Mouse (Mus musculus) liver, embryonic 14.5 days (tissue): ENCODE data around the gene Slc41a3. TPM values are rescaled to one million over a fixed set of nuclear protein-coding genes. Genes with fewer than 3 reads are reported as not detected.

Experiments
- ATAC-seq: fragments of 200-750 bp; cut with Nextera tagmentation; 2 replicates; pipeline ENCODE4 v1.8.0; 2017; ENCODE audit warnings: moderate number of reproducible peaks, mild to moderate bottlenecking, moderate library complexity; ENCODE audit not compliant: insufficient read depth
- DNase-seq, 3 experiments: peaks; one replicate each; pipeline ENCODE4 v3.0.0-alpha.2; 2012 to 2013; ENCODE audit warnings: low read depth in 3 of 3, low spot score in 3 of 3
- H3K27ac ChIP-seq: fragments of 300-500 bp; sonication (generic); 2 replicates; pipeline ENCODE4 v1.5.1; 2014; ENCODE audit warnings: moderate library complexity, mild to moderate bottlenecking, control low read depth, inconsistent platforms
- H3K27me3 ChIP-seq: fragments of 300-500 bp; sonication (generic); 2 replicates; pipeline ENCODE4 v1.6.1; 2014; ENCODE audit warnings: mild to moderate bottlenecking, low read length, moderate library complexity; ENCODE audit not compliant: control insufficient read depth, insufficient read depth
- H3K36me3 ChIP-seq: fragments of 300-500 bp; sonication (generic); replicated peaks from 2 replicates; pipeline ENCODE4 v1.6.1; 2014; ENCODE audit warnings: low read depth; ENCODE audit not compliant: control insufficient read depth, insufficient read depth
- H3K4me1 ChIP-seq, 2 experiments: fragments of 200-500 bp in 1 of 2; fragments of 300-500 bp in 1 of 2; sonication (generic) in 1 of 2; replicated peaks; 2 replicates each; pipeline ENCODE4 v1.6.1; 2012 to 2014; ENCODE audit warnings: antibody characterized with exemption in 1 of 2, inconsistent platforms in 1 of 2, low read length in 1 of 2; ENCODE audit not compliant: control insufficient read depth in 2 of 2, insufficient read depth in 2 of 2
- H3K4me2 ChIP-seq: fragments of 300-500 bp; sonication (generic); 2 replicates; pipeline ENCODE4 v1.6.1; 2014; ENCODE audit warnings: low read depth, mild to moderate bottlenecking, control low read depth, moderate library complexity
- H3K4me3 ChIP-seq, 2 experiments: fragments of 200-500 bp in 1 of 2; fragments of 300-500 bp in 1 of 2; sonication (generic) in 1 of 2; 2 replicates each; pipeline ENCODE4 v1.5.1; 2012 to 2014; ENCODE audit warnings: low read depth in 2 of 2, low read length in 2 of 2, mild to moderate bottlenecking in 2 of 2, control low read depth in 1 of 2, inconsistent platforms in 1 of 2, moderate library complexity in 1 of 2; ENCODE audit not compliant: insufficient read depth in 1 of 2
- H3K9ac ChIP-seq: fragments of 300-500 bp; sonication (generic); replicated peaks from 2 replicates; pipeline ENCODE4 v1.6.1; 2014; ENCODE audit warnings: mild to moderate bottlenecking, control low read depth, moderate library complexity
- H3K9me3 ChIP-seq: fragments of 300-500 bp; sonication (generic); 2 replicates; pipeline ENCODE4 v1.6.1; 2016; ENCODE audit warnings: low read length, mixed read lengths; ENCODE audit not compliant: control insufficient read depth
- CTCF ChIP-seq: IDR thresholded peaks from 2 replicates; pipeline ENCODE4 v1.5.1; 2016; ENCODE audit warnings: antibody characterized with exemption, low read depth, control low read depth
- EP300 ChIP-seq: IDR thresholded peaks from 2 replicates; pipeline ENCODE4 v1.6.1; 2016; ENCODE audit warnings: antibody characterized with exemption, low read depth
- WGBS: fragments of 180-500 bp; shearing (Covaris S2); extraction: QIAGEN DNeasy Blood & Tissue Kit; methylation state at CpG from one replicate; pipeline ENCODE4 v1.1.7; 2014; ENCODE audit not compliant: insufficient replicate concordance; 5-methylcytosine and 5-hydroxymethylcytosine counted together
- polyA plus RNA-seq, 2 experiments: library from polyadenylated mRNA; depleted of rRNA in 1 of 2; stranded (reverse) in 1 of 2; unstranded in 1 of 2; fragments of >200 nt; fragmentation: Nextera tagmentation in 1 of 2; extraction: Ambion mirVana in 1 of 2; gene quantifications; 2 replicates each; pipeline versions ENCODE4 v1.2.1 to v1.2.3; 2012 to 2014

The Slc41a3 gene
- polyA plus RNA-seq, 2 experiments: 23.5 to 27.6 TPM

- no peaks in the 10 kb centered on the region for H3K27me3 ChIP-seq
- H3K4me2 ChIP-seq: peak overlapping the region; percentile 92
- peak overlapping the region; percentile 52 to 54 for H3K4me3 ChIP-seq
- 17% methylated on average over 11 of the region's 11 CpGs for WGBS
- H3K36me3 ChIP-seq: peaks cover 45% of the 10 kb centered on the region
- ATAC-seq: peak; percentile 32
- peaks cover 56 to 64% of the 10 kb centered on the region in 2 experiments for H3K4me1 ChIP-seq
- H3K9me3 ChIP-seq: no peaks in the 10 kb centered on the region
- H3K9ac ChIP-seq: peak overlapping the region; percentile 65
- peak overlapping the region; percentile 97 for H3K27ac ChIP-seq
- TF ChIP-seq CTCF: no peak
- TF ChIP-seq EP300: no peak
- DNase-seq: peak; percentile 63 to 74 (median 65)
Measured at GRCm38 (mm10) chr6:90624733-90625132, 20.2 kb downstream of the Slc41a3 start.

GRCm38 (mm10) chr6:90625207-90625994 is 20.9 kb downstream of the Slc41a3 start:
- Histone ChIP-seq H3K36me3 (peaks cover 50% of the 10 kb centered on the region), H3K27ac (peak overlapping the region; percentile 97), H3K4me2 (peak overlapping the region; percentile 92), H3K27me3 (no peaks in the 10 kb centered on the region), H3K9ac (peak overlapping the region; percentile 65), H3K9me3 (no peaks in the 10 kb centered on the region), H3K4me1 (peaks cover 51 to 59% of the 10 kb centered on the region in 2 experiments), H3K4me3 (peak overlapping the region; percentile 52 to 54)
- ATAC-seq: no peak
- no peak for DNase-seq
- 72% methylated on average over 7 of the region's 7 CpGs for WGBS
- peak; percentile 72 for TF ChIP-seq CTCF
- TF ChIP-seq EP300: 0 out of 2 replicates have a peak, but pooled peaks have one; percentile 24

- Histone ChIP-seq H3K4me3 (no peak overlapping the region), H3K36me3 (peaks cover 59% of the 10 kb centered on the region), H3K27me3 (no peaks in the 10 kb centered on the region), H3K4me1 (peaks cover 30 to 37% of the 10 kb centered on the region in 2 experiments), H3K9me3 (no peaks in the 10 kb centered on the region), H3K4me2 (no peak overlapping the region), H3K27ac (0 out of 2 replicates have a peak overlapping the region, but pooled peaks have one; percentile 20), H3K9ac (no peak overlapping the region)
- WGBS: 71% methylated on average over 4 of the region's 4 CpGs
- no peak for DNase-seq
- no peak for ATAC-seq
- TF ChIP-seq EP300: no peak
- no peak for TF ChIP-seq CTCF
Measured at GRCm38 (mm10) chr6:90627556-90627955, 23.0 kb downstream of the Slc41a3 start.

GRCm38 (mm10) chr6:90629506-90629905 is 25.0 kb downstream of the Slc41a3 start:
- WGBS: 60% methylated on average over 6 of the region's 6 CpGs
- no peak overlapping the region for H3K4me3 ChIP-seq
- no peaks in the 10 kb centered on the region for H3K27me3 ChIP-seq
- DNase-seq (no peak), ATAC-seq (no peak)
- TF ChIP-seq EP300 (no peak), CTCF (no peak)
- peaks cover 12 to 21% of the 10 kb centered on the region in 2 experiments for H3K4me1 ChIP-seq
- H3K9ac ChIP-seq: no peak overlapping the region
- no peak overlapping the region for H3K27ac ChIP-seq
- H3K4me2 ChIP-seq: no peak overlapping the region
- peaks cover 71% of the 10 kb centered on the region for H3K36me3 ChIP-seq
- no peaks in the 10 kb centered on the region for H3K9me3 ChIP-seq

GRCm38 (mm10) chr6:90630427-90630826 is 25.9 kb downstream of the Slc41a3 start:
- Histone ChIP-seq H3K4me1 (peaks cover 3 to 12% of the 10 kb centered on the region in 2 experiments), H3K4me2 (no peak overlapping the region), H3K27ac (no peak overlapping the region), H3K36me3 (peaks cover 72% of the 10 kb centered on the region), H3K27me3 (no peaks in the 10 kb centered on the region), H3K9me3 (no peaks in the 10 kb centered on the region), H3K9ac (no peak overlapping the region), H3K4me3 (no peak overlapping the region)
- WGBS: 80% methylated on average over 7 of the region's 7 CpGs
- ATAC-seq (no peak), DNase-seq (no peak)
- TF ChIP-seq CTCF: no peak
